Mouse (Mus musculus) ES-Bruce4 (cell line): Measurements from ENCODE around the gene Mroh3. TPM values are rescaled to one million over a fixed set of nuclear protein-coding genes. Genes with fewer than 3 reads are reported as not detected.

Source experiments
- H3K27ac ChIP-seq: 2 replicates; pipeline ENCODE4 v1.5.1; 2012; ENCODE audit warnings: low read length, inconsistent platforms; ENCODE audit not compliant: insufficient read depth
- H3K27me3 ChIP-seq: 2 replicates; pipeline ENCODE4 v1.6.1; 2012; ENCODE audit warnings: mild to moderate bottlenecking, low read length, inconsistent platforms; ENCODE audit not compliant: control insufficient read depth, poor library complexity, insufficient read depth, severe bottlenecking
- H3K36me3 ChIP-seq: 2 replicates; pipeline ENCODE4 v1.6.1; 2012; ENCODE audit warnings: inconsistent platforms, mild to moderate bottlenecking, low read length, moderate library complexity; ENCODE audit not compliant: control insufficient read depth, poor library complexity, insufficient read depth, severe bottlenecking
- H3K4me1 ChIP-seq: one replicate; pipeline ENCODE4 v1.8.1; 2011; ENCODE audit warnings: low read length; ENCODE audit not compliant: control insufficient read depth, insufficient read depth
- H3K4me3 ChIP-seq: 2 replicates; pipeline ENCODE4 v1.5.1; 2011; ENCODE audit warnings: low read depth, mild to moderate bottlenecking, low read length
- H3K9ac ChIP-seq: 2 replicates; pipeline ENCODE4 v1.6.1; 2012; ENCODE audit warnings: low read depth, mild to moderate bottlenecking, inconsistent platforms; ENCODE audit not compliant: poor library complexity, severe bottlenecking
- H3K9me3 ChIP-seq: replicated peaks from 2 replicates; pipeline ENCODE4 v1.6.1; 2012; ENCODE audit warnings: mild to moderate bottlenecking, low read length, inconsistent platforms; ENCODE audit not compliant: control insufficient read depth, poor library complexity, insufficient read depth, severe bottlenecking
- CTCF ChIP-seq: IDR thresholded peaks from one replicate; pipeline ENCODE4 v1.8.1; 2011; ENCODE audit warnings: low read depth, low read length
- EP300 ChIP-seq: IDR thresholded peaks from 2 replicates; pipeline ENCODE4 v1.6.1; 2011; ENCODE audit warnings: low read depth, low read length; ENCODE audit not compliant: insufficient read depth
- POLR2A ChIP-seq: IDR thresholded peaks from one replicate; pipeline ENCODE4 v1.8.1; 2011; ENCODE audit warnings: low read length; ENCODE audit not compliant: insufficient read depth
- polyA plus RNA-seq: library from polyadenylated mRNA; stranded (reverse); fragments of >200 nt; gene quantifications from 2 replicates; pipeline ENCODE4 v1.2.4, GENCODE M21; 2011; ENCODE audit warnings: low read depth; ENCODE audit not compliant: missing spikeins, insufficient read depth, insufficient read length

The Mroh3 gene
- polyA plus RNA-seq, 1 experiment = 1.3 TPM

DNA sequence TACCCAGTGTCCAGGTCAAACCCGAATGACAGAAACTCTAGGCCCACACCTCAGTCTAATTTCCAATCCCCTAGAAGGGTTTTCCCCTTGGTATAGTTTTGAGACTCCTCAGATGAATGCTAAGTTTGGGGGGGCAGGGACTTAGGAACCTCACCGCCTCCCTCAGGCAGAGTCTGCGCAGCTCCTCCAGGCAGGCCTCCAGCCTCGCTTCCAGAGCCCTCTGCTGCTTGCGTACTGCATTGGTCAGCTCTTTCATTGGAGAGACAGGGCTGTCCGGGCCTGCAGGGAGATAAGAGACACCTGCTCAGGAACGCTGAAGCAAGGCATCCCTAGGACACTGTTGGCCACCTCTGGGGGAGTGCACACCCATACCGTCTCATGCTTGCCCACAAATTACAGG lies 14.0 kb upstream of the Mroh3 start:
- peaks cover 24% of the 10 kb centered on the region for H3K4me1 ChIP-seq
- TF ChIP-seq POLR2A = no peak
- no peak for TF ChIP-seq EP300
- TF ChIP-seq CTCF = no peak
- no peak overlapping the region for H3K9ac ChIP-seq
- no peak overlapping the region for H3K4me3 ChIP-seq
- no peaks in the 10 kb centered on the region for H3K9me3 ChIP-seq
- no peaks in the 10 kb centered on the region for H3K27me3 ChIP-seq
- no peaks in the 10 kb centered on the region for H3K36me3 ChIP-seq
- no peak overlapping the region for H3K27ac ChIP-seq

GRCm38 (mm10) chr1:136225846-136226245 lies 13.2 kb upstream of the Mroh3 start:
- Histone ChIP-seq H3K9ac (no peak overlapping the region), H3K9me3 (no peaks in the 10 kb centered on the region), H3K27ac (no peak overlapping the region), H3K4me3 (no peak overlapping the region), H3K27me3 (no peaks in the 10 kb centered on the region), H3K36me3 (no peaks in the 10 kb centered on the region), H3K4me1 (peaks cover 25% of the 10 kb centered on the region)
- TF ChIP-seq CTCF (no peak), EP300 (no peak), POLR2A (no peak)

- Histone ChIP-seq H3K9me3 (no peaks in the 10 kb centered on the region), H3K4me3 (no peak overlapping the region), H3K27ac (no peak overlapping the region), H3K4me1 (peaks cover 20% of the 10 kb centered on the region), H3K9ac (no peak overlapping the region), H3K27me3 (no peaks in the 10 kb centered on the region), H3K36me3 (0 out of 2 replicates have a peak, but pooled peaks cover 3% of the 10 kb centered on the region)
- no peak for TF ChIP-seq CTCF
- no peak for TF ChIP-seq POLR2A
- no peak for TF ChIP-seq EP300
These were observed 11.2 kb upstream of the Mroh3 start for GRCm38 (mm10) chr1:136223758-136224342.

DNA sequence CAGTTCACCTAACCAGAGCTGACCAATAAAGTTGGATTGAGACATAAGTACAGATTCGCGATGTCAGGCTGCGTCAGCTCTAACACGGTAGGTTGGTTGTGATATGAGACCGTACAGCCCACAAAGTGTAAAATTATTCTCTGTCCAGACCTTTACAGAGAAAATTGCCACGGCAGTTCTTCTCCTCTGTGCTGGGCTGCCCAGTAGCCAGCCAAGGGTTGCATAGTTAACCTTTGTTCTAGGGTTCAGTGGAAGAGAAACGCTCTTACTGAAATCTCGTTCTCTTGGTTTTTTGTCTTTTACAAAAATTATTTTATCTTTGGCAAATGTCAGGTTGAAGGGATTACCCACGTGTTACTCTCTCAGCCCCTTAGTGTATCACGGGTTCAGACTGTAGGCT lies 9.8 kb upstream of the Mroh3 start:
- peaks cover 9% of the 10 kb centered on the region for H3K4me1 ChIP-seq
- H3K9me3 ChIP-seq = no peaks in the 10 kb centered on the region
- TF ChIP-seq POLR2A (no peak), EP300 (no peak), CTCF (no peak)
- H3K9ac ChIP-seq = no peak overlapping the region
- no peaks in the 10 kb centered on the region for H3K27me3 ChIP-seq
- H3K27ac ChIP-seq = no peak overlapping the region
- H3K36me3 ChIP-seq = 0 out of 2 replicates have a peak, but pooled peaks cover 8% of the 10 kb centered on the region
- no peak overlapping the region for H3K4me3 ChIP-seq

- Histone ChIP-seq H3K4me3 (peak overlapping the region; percentile 23; the same call in 1 of the 2 replicates), H3K36me3 (0 out of 2 replicates have a peak, but pooled peaks cover 8% of the 10 kb centered on the region)
These were observed 7.6 kb upstream of the Mroh3 start for GRCm38 (mm10) chr1:136220037-136220871.

DNA sequence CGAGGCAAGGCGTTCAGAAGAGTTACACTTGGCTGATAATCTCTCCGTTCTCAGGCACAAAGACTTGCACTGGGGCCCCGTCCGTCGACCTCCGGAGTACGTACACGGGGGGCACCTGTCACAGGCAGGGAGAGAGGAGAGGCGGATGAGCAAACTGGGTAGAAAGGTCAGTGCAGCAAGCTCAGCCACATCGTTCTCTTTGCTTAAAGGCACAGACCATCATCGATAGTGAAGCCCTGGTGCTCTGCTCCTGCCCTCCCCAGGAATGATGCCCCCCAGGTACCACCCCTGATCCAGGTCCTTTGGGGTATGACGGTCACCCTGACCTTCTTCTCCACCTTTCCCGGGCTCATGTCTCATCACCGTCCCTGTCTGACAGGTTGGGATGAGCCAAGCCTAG lies 1.7 kb upstream of the Mroh3 start:
- H3K27me3 ChIP-seq = no peaks in the 10 kb centered on the region
- no peak overlapping the region for H3K27ac ChIP-seq
- H3K36me3 ChIP-seq = peaks cover 7% of the 10 kb centered on the region; the same call in 1 of the 2 replicates
- H3K4me1 ChIP-seq = no peaks in the 10 kb centered on the region
- TF ChIP-seq POLR2A (no peak), EP300 (no peak), CTCF (no peak)
- H3K9ac ChIP-seq = no peak overlapping the region
- H3K9me3 ChIP-seq = no peaks in the 10 kb centered on the region
- no peak overlapping the region for H3K4me3 ChIP-seq

More at GRCm38 (mm10) chr1:136220037-136220871, 7.6 kb upstream of the Mroh3 start:
- Histone ChIP-seq H3K27ac (peak overlapping the region; percentile 84), H3K27me3 (no peaks in the 10 kb centered on the region), H3K9ac (peak overlapping the region; percentile 9; the same call in 1 of the 2 replicates), H3K9me3 (no peaks in the 10 kb centered on the region), H3K4me1 (peaks cover 7% of the 10 kb centered on the region)
- TF ChIP-seq POLR2A = no peak
- TF ChIP-seq EP300 = peak; percentile 70
- no peak for TF ChIP-seq CTCF
